Mouse (Mus musculus): ENCODE results near the gene Gmppa. TPM values are rescaled to one million over a fixed set of nuclear protein-coding genes. Genes with fewer than 3 reads are reported as not detected.

Gmppa gene
- polyA plus RNA-seq, 1 experiment from 2014 or later = 103 TPM

- Histone ChIP-seq H3K4me1 (peaks cover 4% of the 10 kb centered on the region), H3K27me3 (replicated peaks) (no peaks in the 10 kb centered on the region), H3K9ac (no peak overlapping the region), H3K9me3 (no peaks in the 10 kb centered on the region), H3K4me3 (replicated peaks) (no peak overlapping the region), H3K27ac (no peak overlapping the region), H3K36me3 (peaks cover 12% of the 10 kb centered on the region), H3K4me2 (no peak overlapping the region)
- WGBS = 81% methylated on average over 3 of the region's 3 CpGs
- ATAC-seq (ENCODE audit: insufficient read depth, low FRiP score, low read depth) = no peak
Observed at GRCm38 (mm10) chr1:75405547-75405946, 30.2 kb upstream of the Gmppa start.

- H3K36me3 ChIP-seq = peaks cover 12% of the 10 kb centered on the region
- H3K27ac ChIP-seq = no peak overlapping the region
- WGBS = 94% methylated on average over 15 of the region's 15 CpGs
- no peak overlapping the region for H3K9ac ChIP-seq
- H3K4me1 ChIP-seq = no peaks in the 10 kb centered on the region
- H3K27me3 ChIP-seq (replicated peaks) = no peaks in the 10 kb centered on the region
- ATAC-seq (ENCODE audit: insufficient read depth, low FRiP score, low read depth) = no peak
- no peaks in the 10 kb centered on the region for H3K9me3 ChIP-seq
- H3K4me2 ChIP-seq = no peak overlapping the region
- H3K4me3 ChIP-seq (replicated peaks) = no peak overlapping the region
Observed at GRCm38 (mm10) chr1:75406173-75406572, 29.6 kb upstream of the Gmppa start.

GRCm38 (mm10) chr1:75407056-75407455 is 28.7 kb upstream of the Gmppa start:
- H3K9me3 ChIP-seq = no peaks in the 10 kb centered on the region
- H3K9ac ChIP-seq = no peak overlapping the region
- H3K27me3 ChIP-seq (replicated peaks) = no peaks in the 10 kb centered on the region
- H3K36me3 ChIP-seq = peaks cover 11% of the 10 kb centered on the region
- H3K4me1 ChIP-seq = no peaks in the 10 kb centered on the region
- H3K27ac ChIP-seq = no peak overlapping the region
- WGBS = 92% methylated on average over 9 of the region's 9 CpGs
- no peak overlapping the region for H3K4me2 ChIP-seq
- no peak for ATAC-seq (ENCODE audit: insufficient read depth, low FRiP score, low read depth)
- H3K4me3 ChIP-seq (replicated peaks) = no peak overlapping the region

GRCm38 (mm10) chr1:75408210-75408609 is 27.5 kb upstream of the Gmppa start:
- Histone ChIP-seq H3K36me3 (peaks cover 8% of the 10 kb centered on the region; the same call in 1 of the 2 replicates), H3K4me2 (no peak overlapping the region), H3K27ac (no peak overlapping the region), H3K4me1 (no peaks in the 10 kb centered on the region), H3K27me3 (replicated peaks) (no peaks in the 10 kb centered on the region), H3K4me3 (replicated peaks) (no peak overlapping the region), H3K9ac (no peak overlapping the region), H3K9me3 (no peaks in the 10 kb centered on the region)
- no peak for ATAC-seq (ENCODE audit: insufficient read depth, low FRiP score, low read depth)
- whole genome bisulfite sequencing = 64% methylated on average over 4 of the region's 4 CpGs

GRCm38 (mm10) chr1:75409950-75410349 is 25.8 kb upstream of the Gmppa start:
- Histone ChIP-seq H3K4me1 (no peaks in the 10 kb centered on the region), H3K36me3 (peaks cover 8% of the 10 kb centered on the region; the same call in 1 of the 2 replicates), H3K9me3 (no peaks in the 10 kb centered on the region), H3K4me2 (no peak overlapping the region), H3K9ac (no peak overlapping the region), H3K27ac (no peak overlapping the region), H3K4me3 (replicated peaks) (no peak overlapping the region), H3K27me3 (replicated peaks) (no peaks in the 10 kb centered on the region)
- no peak for ATAC-seq (ENCODE audit: insufficient read depth, low FRiP score, low read depth)
- WGBS = 84% methylated on average over 7 of the region's 7 CpGs

- no peaks in the 10 kb centered on the region for H3K36me3 ChIP-seq
- H3K9me3 ChIP-seq = no peaks in the 10 kb centered on the region
- H3K4me2 ChIP-seq = no peak overlapping the region
- no peaks in the 10 kb centered on the region for H3K4me1 ChIP-seq
- WGBS = 88% methylated on average over 3 of the region's 3 CpGs
- no peak for ATAC-seq (ENCODE audit: insufficient read depth, low FRiP score, low read depth)
- no peaks in the 10 kb centered on the region for H3K27me3 ChIP-seq (replicated peaks)
- H3K4me3 ChIP-seq (replicated peaks) = no peak overlapping the region
- H3K27ac ChIP-seq = no peak overlapping the region
- H3K9ac ChIP-seq = no peak overlapping the region
Observed at GRCm38 (mm10) chr1:75412196-75412595, 23.5 kb upstream of the Gmppa start.

- H3K27ac ChIP-seq = no peak overlapping the region
- no peaks in the 10 kb centered on the region for H3K9me3 ChIP-seq
- no peak overlapping the region for H3K4me2 ChIP-seq
- H3K9ac ChIP-seq = no peak overlapping the region
- H3K36me3 ChIP-seq = no peaks in the 10 kb centered on the region
- no peaks in the 10 kb centered on the region for H3K4me1 ChIP-seq
- no peak for ATAC-seq (ENCODE audit: insufficient read depth, low FRiP score, low read depth)
- whole genome bisulfite sequencing = 64% methylated on average over 3 of the region's 3 CpGs
- no peaks in the 10 kb centered on the region for H3K27me3 ChIP-seq (replicated peaks)
- H3K4me3 ChIP-seq (replicated peaks) = no peak overlapping the region
Observed at GRCm38 (mm10) chr1:75413749-75414148, 22.0 kb upstream of the Gmppa start.

- Histone ChIP-seq H3K4me2 (no peak overlapping the region), H3K4me3 (replicated peaks) (no peak overlapping the region; the same call in 1 of the 2 replicates), H3K4me1 (peaks cover 18% of the 10 kb centered on the region; the same call in 1 of the 2 replicates), H3K9ac (no peak overlapping the region), H3K9me3 (no peaks in the 10 kb centered on the region), H3K27me3 (replicated peaks) (peaks cover 41% of the 10 kb centered on the region), H3K27ac (no peak overlapping the region), H3K36me3 (0 out of 2 replicates have a peak, but pooled peaks cover 3% of the 10 kb centered on the region)
- ATAC-seq (ENCODE audit: insufficient read depth, low FRiP score, low read depth) = no peak
- 22% methylated on average over 20 of the region's 20 CpGs for WGBS
Observed at GRCm38 (mm10) chr1:75421794-75422193, 13.9 kb upstream of the Gmppa start.

GRCm38 (mm10) chr1:75422216-75422822 is 13.4 kb upstream of the Gmppa start:
- Histone ChIP-seq H3K27me3 (replicated peaks) (peaks cover 41% of the 10 kb centered on the region), H3K4me1 (peaks cover 18% of the 10 kb centered on the region; the same call in 1 of the 2 replicates), H3K36me3 (0 out of 2 replicates have a peak, but pooled peaks cover 3% of the 10 kb centered on the region), H3K4me2 (peak overlapping the region; percentile 63), H3K9ac (no peak overlapping the region), H3K9me3 (no peaks in the 10 kb centered on the region), H3K27ac (no peak overlapping the region), H3K4me3 (replicated peaks) (peak overlapping the region; percentile 29)
- no peak for ATAC-seq (ENCODE audit: insufficient read depth, low FRiP score, low read depth)
- WGBS = 16% methylated on average over 32 of the region's 32 CpGs

GRCm38 (mm10) chr1:75422823-75423471 is 12.8 kb upstream of the Gmppa start:
- H3K4me1 ChIP-seq = peaks cover 18% of the 10 kb centered on the region; the same call in 1 of the 2 replicates

GRCm38 (mm10) chr1:75423780-75424390 is 11.8 kb upstream of the Gmppa start:
- WGBS = 79% methylated on average over 11 of the region's 11 CpGs
- no peak for ATAC-seq (ENCODE audit: insufficient read depth, low FRiP score, low read depth)
- Histone ChIP-seq H3K36me3 (0 out of 2 replicates have a peak, but pooled peaks cover 3% of the 10 kb centered on the region), H3K9me3 (no peaks in the 10 kb centered on the region), H3K4me2 (no peak overlapping the region), H3K4me1 (peaks cover 18% of the 10 kb centered on the region; the same call in 1 of the 2 replicates), H3K9ac (no peak overlapping the region), H3K4me3 (replicated peaks) (no peak overlapping the region), H3K27ac (no peak overlapping the region), H3K27me3 (replicated peaks) (peaks cover 41% of the 10 kb centered on the region)

More at GRCm38 (mm10) chr1:75422823-75423471, 12.8 kb upstream of the Gmppa start:
- 6% methylated on average over 71 of the region's 71 CpGs for WGBS
- Histone ChIP-seq H3K9ac (no peak overlapping the region), H3K9me3 (no peaks in the 10 kb centered on the region), H3K36me3 (0 out of 2 replicates have a peak, but pooled peaks cover 3% of the 10 kb centered on the region), H3K4me3 (replicated peaks) (peak overlapping the region; percentile 29), H3K27me3 (replicated peaks) (peaks cover 41% of the 10 kb centered on the region), H3K4me2 (peak overlapping the region; percentile 63), H3K27ac (no peak overlapping the region)
- no peak for ATAC-seq (ENCODE audit: insufficient read depth, low FRiP score, low read depth)
